Mouse (Mus musculus): ENCODE results near the gene Dap. TPM values are rescaled to one million over a fixed set of nuclear protein-coding genes. Genes with fewer than 3 reads are reported as not detected.

The Dap gene
- polyA plus RNA-seq, 1 experiment from 2014 or later, result 107 TPM

- WGBS, result 81% methylated on average over 9 of the region's 9 CpGs
- Histone ChIP-seq H3K9ac (replicated peaks; ENCODE audit: low read depth, low read length) (no peak overlapping the region), H3K9me3 (ENCODE audit: control insufficient read depth, low read depth, low read length) (no peaks in the 10 kb centered on the region), H3K4me2 (replicated peaks; ENCODE audit: low read depth, low read length) (no peak overlapping the region), H3K27ac (ENCODE audit: low read length) (no peak overlapping the region), H3K27me3 (ENCODE audit: control insufficient read depth, insufficient read depth, low read length) (no peaks in the 10 kb centered on the region), H3K36me3 (ENCODE audit: control insufficient read depth, insufficient read depth, low read length) (no peaks in the 10 kb centered on the region), H3K4me3 (ENCODE audit: low read depth, low read length) (no peak overlapping the region), H3K4me1 (ENCODE audit: control insufficient read depth, insufficient read depth, low read length) (no peaks in the 10 kb centered on the region)
- no peak for ATAC-seq (ENCODE audit: insufficient number of reproducible peaks, insufficient read depth, low FRiP score, low read depth)
These were observed 38.2 kb downstream of the Dap start for GRCm38 (mm10) chr15:31262361-31262760.

- Histone ChIP-seq H3K27me3 (ENCODE audit: control insufficient read depth, insufficient read depth, low read length) (no peaks in the 10 kb centered on the region), H3K4me2 (replicated peaks; ENCODE audit: low read depth, low read length) (no peak overlapping the region), H3K4me1 (ENCODE audit: control insufficient read depth, insufficient read depth, low read length) (no peaks in the 10 kb centered on the region), H3K36me3 (ENCODE audit: control insufficient read depth, insufficient read depth, low read length) (no peaks in the 10 kb centered on the region), H3K27ac (ENCODE audit: low read length) (no peak overlapping the region), H3K9me3 (ENCODE audit: control insufficient read depth, low read depth, low read length) (no peaks in the 10 kb centered on the region), H3K4me3 (ENCODE audit: low read depth, low read length) (no peak overlapping the region), H3K9ac (replicated peaks; ENCODE audit: low read depth, low read length) (no peak overlapping the region)
- peak; percentile 81 for ATAC-seq (ENCODE audit: insufficient number of reproducible peaks, insufficient read depth, low FRiP score, low read depth)
- 33% methylated on average over 6 of the region's 6 CpGs for WGBS
These were observed 40.7 kb downstream of the Dap start for GRCm38 (mm10) chr15:31264827-31265226.

- Histone ChIP-seq H3K27ac (ENCODE audit: low read length) (no peak overlapping the region), H3K27me3 (ENCODE audit: control insufficient read depth, insufficient read depth, low read length) (no peaks in the 10 kb centered on the region), H3K9me3 (ENCODE audit: control insufficient read depth, low read depth, low read length) (no peaks in the 10 kb centered on the region), H3K4me1 (ENCODE audit: control insufficient read depth, insufficient read depth, low read length) (no peaks in the 10 kb centered on the region), H3K4me3 (ENCODE audit: low read depth, low read length) (no peak overlapping the region), H3K4me2 (replicated peaks; ENCODE audit: low read depth, low read length) (no peak overlapping the region), H3K9ac (replicated peaks; ENCODE audit: low read depth, low read length) (no peak overlapping the region), H3K36me3 (ENCODE audit: control insufficient read depth, insufficient read depth, low read length) (no peaks in the 10 kb centered on the region)
- no peak for ATAC-seq (ENCODE audit: insufficient number of reproducible peaks, insufficient read depth, low FRiP score, low read depth)
- WGBS, result 88% methylated on average over 8 of the region's 8 CpGs
These were observed 41.3 kb downstream of the Dap start for GRCm38 (mm10) chr15:31265404-31265803.

GRCm38 (mm10) chr15:31265845-31266244 lies 41.7 kb downstream of the Dap start:
- no peaks in the 10 kb centered on the region for H3K9me3 ChIP-seq (ENCODE audit: control insufficient read depth, low read depth, low read length)
- H3K9ac ChIP-seq (replicated peaks; ENCODE audit: low read depth, low read length), result no peak overlapping the region
- no peaks in the 10 kb centered on the region for H3K27me3 ChIP-seq (ENCODE audit: control insufficient read depth, insufficient read depth, low read length)
- H3K4me3 ChIP-seq (ENCODE audit: low read depth, low read length), result no peak overlapping the region
- no peaks in the 10 kb centered on the region for H3K4me1 ChIP-seq (ENCODE audit: control insufficient read depth, insufficient read depth, low read length)
- ATAC-seq (ENCODE audit: insufficient number of reproducible peaks, insufficient read depth, low FRiP score, low read depth), result no peak
- no peaks in the 10 kb centered on the region for H3K36me3 ChIP-seq (ENCODE audit: control insufficient read depth, insufficient read depth, low read length)
- no peak overlapping the region for H3K4me2 ChIP-seq (replicated peaks; ENCODE audit: low read depth, low read length)
- 87% methylated on average over 12 of the region's 12 CpGs for WGBS
- H3K27ac ChIP-seq (ENCODE audit: low read length), result no peak overlapping the region

- H3K4me1 ChIP-seq (ENCODE audit: control insufficient read depth, insufficient read depth, low read length), result no peaks in the 10 kb centered on the region
- H3K9ac ChIP-seq (replicated peaks; ENCODE audit: low read depth, low read length), result no peak overlapping the region
- H3K27ac ChIP-seq (ENCODE audit: low read length), result no peak overlapping the region
- H3K4me2 ChIP-seq (replicated peaks; ENCODE audit: low read depth, low read length), result no peak overlapping the region
- whole genome bisulfite sequencing, result 86% methylated on average over 6 of the region's 6 CpGs
- ATAC-seq (ENCODE audit: insufficient number of reproducible peaks, insufficient read depth, low FRiP score, low read depth), result no peak
- H3K9me3 ChIP-seq (ENCODE audit: control insufficient read depth, low read depth, low read length), result no peaks in the 10 kb centered on the region
- H3K4me3 ChIP-seq (ENCODE audit: low read depth, low read length), result no peak overlapping the region
- peaks cover 2% of the 10 kb centered on the region; the same call in 1 of the 2 replicates for H3K36me3 ChIP-seq (ENCODE audit: control insufficient read depth, insufficient read depth, low read length)
- H3K27me3 ChIP-seq (ENCODE audit: control insufficient read depth, insufficient read depth, low read length), result no peaks in the 10 kb centered on the region
These were observed 44.0 kb downstream of the Dap start for GRCm38 (mm10) chr15:31268148-31268547.

GRCm38 (mm10) chr15:31269558-31269957 lies 45.4 kb downstream of the Dap start:
- Histone ChIP-seq H3K4me2 (replicated peaks; ENCODE audit: low read depth, low read length) (no peak overlapping the region), H3K27ac (ENCODE audit: low read length) (no peak overlapping the region), H3K9ac (replicated peaks; ENCODE audit: low read depth, low read length) (no peak overlapping the region), H3K4me3 (ENCODE audit: low read depth, low read length) (no peak overlapping the region), H3K4me1 (ENCODE audit: control insufficient read depth, insufficient read depth, low read length) (no peaks in the 10 kb centered on the region), H3K27me3 (ENCODE audit: control insufficient read depth, insufficient read depth, low read length) (no peaks in the 10 kb centered on the region), H3K9me3 (ENCODE audit: control insufficient read depth, low read depth, low read length) (no peaks in the 10 kb centered on the region), H3K36me3 (ENCODE audit: control insufficient read depth, insufficient read depth, low read length) (peaks cover 14% of the 10 kb centered on the region)
- 87% methylated on average over 4 of the region's 4 CpGs for WGBS
- no peak for ATAC-seq (ENCODE audit: insufficient number of reproducible peaks, insufficient read depth, low FRiP score, low read depth)

- no peaks in the 10 kb centered on the region for H3K27me3 ChIP-seq (ENCODE audit: control insufficient read depth, insufficient read depth, low read length)
- H3K4me1 ChIP-seq (ENCODE audit: control insufficient read depth, insufficient read depth, low read length), result no peaks in the 10 kb centered on the region
- H3K9ac ChIP-seq (replicated peaks; ENCODE audit: low read depth, low read length), result no peak overlapping the region
- H3K4me3 ChIP-seq (ENCODE audit: low read depth, low read length), result no peak overlapping the region
- 83% methylated on average over 7 of the region's 7 CpGs for WGBS
- H3K4me2 ChIP-seq (replicated peaks; ENCODE audit: low read depth, low read length), result no peak overlapping the region
- no peak overlapping the region for H3K27ac ChIP-seq (ENCODE audit: low read length)
- no peaks in the 10 kb centered on the region for H3K9me3 ChIP-seq (ENCODE audit: control insufficient read depth, low read depth, low read length)
- peaks cover 15% of the 10 kb centered on the region for H3K36me3 ChIP-seq (ENCODE audit: control insufficient read depth, insufficient read depth, low read length)
- ATAC-seq (ENCODE audit: insufficient number of reproducible peaks, insufficient read depth, low FRiP score, low read depth), result no peak
These were observed 48.6 kb downstream of the Dap start for GRCm38 (mm10) chr15:31272695-31273094.

- H3K4me3 ChIP-seq (ENCODE audit: low read depth, low read length), result no peak overlapping the region
- H3K27me3 ChIP-seq (ENCODE audit: control insufficient read depth, insufficient read depth, low read length), result no peaks in the 10 kb centered on the region
- H3K4me1 ChIP-seq (ENCODE audit: control insufficient read depth, insufficient read depth, low read length), result no peaks in the 10 kb centered on the region
- H3K4me2 ChIP-seq (replicated peaks; ENCODE audit: low read depth, low read length), result no peak overlapping the region
- ATAC-seq (ENCODE audit: insufficient number of reproducible peaks, insufficient read depth, low FRiP score, low read depth), result no peak
- no peak overlapping the region for H3K9ac ChIP-seq (replicated peaks; ENCODE audit: low read depth, low read length)
- no peaks in the 10 kb centered on the region for H3K9me3 ChIP-seq (ENCODE audit: control insufficient read depth, low read depth, low read length)
- WGBS, result 72% methylated on average over 10 of the region's 10 CpGs
- H3K36me3 ChIP-seq (ENCODE audit: control insufficient read depth, insufficient read depth, low read length), result peaks cover 15% of the 10 kb centered on the region
- no peak overlapping the region for H3K27ac ChIP-seq (ENCODE audit: low read length)
These were observed 49.4 kb downstream of the Dap start for GRCm38 (mm10) chr15:31273509-31273908.

GRCm38 (mm10) chr15:31278090-31278489 lies 54.0 kb downstream of the Dap start:
- H3K36me3 ChIP-seq (ENCODE audit: control insufficient read depth, insufficient read depth, low read length), result peaks cover 14% of the 10 kb centered on the region
- no peak for ATAC-seq (ENCODE audit: insufficient number of reproducible peaks, insufficient read depth, low FRiP score, low read depth)
- no peak overlapping the region for H3K27ac ChIP-seq (ENCODE audit: low read length)
- H3K4me1 ChIP-seq (ENCODE audit: control insufficient read depth, insufficient read depth, low read length), result 0 out of 2 replicates have a peak, but pooled peaks cover 10% of the 10 kb centered on the region
- WGBS, result 69% methylated on average over 4 of the region's 4 CpGs
- no peak overlapping the region for H3K9ac ChIP-seq (replicated peaks; ENCODE audit: low read depth, low read length)
- H3K4me3 ChIP-seq (ENCODE audit: low read depth, low read length), result no peak overlapping the region
- no peaks in the 10 kb centered on the region for H3K9me3 ChIP-seq (ENCODE audit: control insufficient read depth, low read depth, low read length)
- no peaks in the 10 kb centered on the region for H3K27me3 ChIP-seq (ENCODE audit: control insufficient read depth, insufficient read depth, low read length)
- H3K4me2 ChIP-seq (replicated peaks; ENCODE audit: low read depth, low read length), result no peak overlapping the region
